Mouse (Mus musculus) spleen, postnatal 36 days (tissue): ENCODE data around the gene 3110001I22Rik.
"Not testable (repeated sequence)": the region's sequence is repeated elsewhere in the genome, so short reads cannot be mapped to it uniquely, and the experiment has no call there.

Source experiments
- DNase-seq, 2 experiments: peaks; one replicate each; pipeline ENCODE4 v3.0.0; 2022; ENCODE audit warnings: low spot score in 2 of 2, mixed read lengths in 1 of 2

The 3110001I22Rik gene

DNA sequence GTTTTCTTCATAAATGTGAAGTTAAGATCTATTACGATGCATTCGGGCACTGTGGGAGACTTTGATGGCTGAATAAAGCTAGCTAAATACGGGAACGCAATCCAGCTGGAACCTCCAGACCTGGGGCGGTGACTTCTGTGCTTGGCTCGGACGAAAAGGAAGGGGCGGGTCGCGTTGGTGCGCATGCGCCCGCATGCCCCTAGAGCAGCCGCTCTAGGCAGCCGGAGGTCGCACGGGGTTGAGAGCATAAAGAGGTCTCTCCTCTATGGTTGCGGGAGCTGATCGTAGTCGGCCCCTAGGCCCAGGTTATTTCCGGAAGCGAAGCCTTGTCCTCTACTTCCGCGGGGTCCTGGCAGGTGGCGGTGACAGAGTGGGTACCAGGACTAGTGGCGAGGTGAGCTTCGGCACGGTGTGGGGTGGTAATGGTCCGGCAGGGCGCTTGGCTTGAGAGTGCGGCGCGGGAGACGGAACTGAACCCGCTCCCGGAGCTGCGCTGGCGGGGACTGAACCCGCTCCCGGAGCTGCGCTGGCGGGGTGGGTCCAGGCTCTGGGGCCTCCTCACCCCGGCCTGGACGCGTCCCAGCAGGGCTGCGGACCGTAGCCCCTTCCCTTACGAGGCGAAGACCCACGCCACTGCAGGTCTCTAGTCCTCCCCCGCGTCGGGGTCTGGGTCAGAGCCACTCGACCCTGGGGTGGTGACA lies at the start of gene 3110001I22Rik, which contains the start of gene Bfar:
Gene 3110001I22Rik, plus strand, starts transcription at position 245 of the 701 bp plus-strand sequence.
Gene Bfar, plus strand, starts transcription at position 174 of the 701 bp plus-strand sequence.
- peak; percentile 92 to 93 for DNase-seq

DNA sequence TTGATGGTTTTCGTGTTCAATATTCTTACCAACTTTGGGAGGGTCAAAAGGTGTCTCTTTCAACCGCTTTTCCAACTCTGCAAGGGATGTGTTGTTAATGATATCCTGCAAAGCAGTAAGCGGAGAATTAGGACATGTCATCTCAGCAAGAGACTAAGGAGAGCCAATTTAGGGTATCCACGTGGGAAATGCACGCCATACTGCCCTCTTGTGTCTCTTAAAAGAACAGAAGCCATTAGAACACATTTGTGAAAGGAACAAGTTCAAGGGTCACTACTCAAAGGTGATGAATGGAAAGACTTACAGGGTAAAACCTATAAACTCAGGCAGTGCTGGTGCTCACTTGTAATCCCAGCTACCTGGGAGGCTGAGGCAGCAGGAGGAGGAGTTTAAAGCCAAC lies 43.4 kb upstream of the 3110001I22Rik start:
- DNase-seq: no peak

DNA sequence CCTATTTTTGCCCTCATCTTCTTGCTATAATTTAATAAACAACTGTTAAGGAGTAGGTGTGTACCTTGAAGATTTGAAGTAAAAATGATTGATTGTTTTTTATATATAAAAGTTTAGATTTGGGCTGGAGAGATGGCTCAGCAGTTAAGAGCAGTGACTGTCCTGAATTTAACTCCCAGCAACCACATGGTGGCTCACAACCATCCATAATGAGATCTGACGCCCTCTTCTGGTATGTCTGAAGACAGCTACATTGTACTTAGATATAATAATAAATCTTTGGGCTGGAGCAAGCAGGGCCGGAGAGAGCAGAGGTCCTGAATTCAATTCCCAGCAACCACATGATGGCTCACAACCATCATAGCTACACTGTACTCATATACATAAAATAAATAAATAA lies 33.5 kb upstream of the 3110001I22Rik start:
- not testable (repeated sequence) for DNase-seq

DNA sequence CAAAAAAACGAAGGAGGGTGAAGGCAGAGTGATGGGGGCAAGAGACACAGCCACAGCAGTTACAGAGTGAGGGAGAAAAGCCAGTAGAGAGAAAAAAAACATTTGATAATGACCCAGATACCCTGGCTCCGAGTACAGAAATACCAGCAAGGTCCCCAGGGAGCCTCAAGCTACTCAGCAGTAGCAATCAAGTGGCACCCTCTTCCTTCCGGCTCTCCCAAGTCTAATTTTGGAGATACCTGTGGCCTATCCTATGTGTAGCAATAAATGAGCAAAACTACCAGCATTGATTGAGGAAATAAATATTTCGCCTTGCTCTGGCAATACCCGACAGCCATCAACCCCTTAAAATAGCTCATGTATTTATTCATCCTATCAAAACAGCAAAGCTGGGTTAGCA lies 32.2 kb upstream of the 3110001I22Rik start:
- DNase-seq: peak; percentile 49

DNA sequence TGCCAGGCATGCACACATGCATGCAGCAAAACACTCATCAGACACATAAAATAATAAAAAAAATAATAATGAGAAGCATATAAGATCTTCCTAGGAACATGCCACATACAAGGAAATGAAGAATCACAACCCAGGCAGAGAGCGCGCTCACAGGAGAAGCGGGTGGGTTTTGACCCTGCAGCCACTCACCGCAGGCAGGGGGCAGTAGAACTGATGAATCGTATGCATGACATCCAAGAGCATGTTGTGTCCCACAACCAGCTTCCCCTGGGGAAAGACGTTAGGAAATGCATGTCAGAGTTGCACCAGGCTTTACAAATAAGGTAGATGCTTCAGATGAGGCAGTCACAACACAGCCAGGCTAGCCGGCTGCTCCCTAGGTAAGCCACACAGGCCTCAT lies 31.7 kb upstream of the 3110001I22Rik start:
- peak; percentile 21 to 22 for DNase-seq

DNA sequence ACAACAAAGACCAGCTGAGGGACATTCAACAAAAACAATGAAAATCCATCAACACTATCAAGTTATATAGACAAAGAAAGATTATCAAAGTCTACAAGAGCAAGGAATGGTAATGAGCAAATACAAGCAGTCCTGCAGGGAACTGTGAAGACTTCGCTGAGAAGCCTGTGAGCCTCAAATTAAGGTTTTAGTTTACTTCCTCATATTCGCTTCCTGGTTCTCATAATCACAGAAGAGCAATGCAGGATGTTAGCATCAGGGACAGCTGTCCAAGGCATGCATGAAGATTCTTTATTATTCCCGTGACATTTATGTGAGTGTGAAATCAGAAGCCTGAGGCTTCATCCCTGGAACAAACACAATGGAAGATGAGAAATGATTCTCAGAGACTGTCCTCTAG lies 27.3 kb upstream of the 3110001I22Rik start:
- no peak for DNase-seq

DNA sequence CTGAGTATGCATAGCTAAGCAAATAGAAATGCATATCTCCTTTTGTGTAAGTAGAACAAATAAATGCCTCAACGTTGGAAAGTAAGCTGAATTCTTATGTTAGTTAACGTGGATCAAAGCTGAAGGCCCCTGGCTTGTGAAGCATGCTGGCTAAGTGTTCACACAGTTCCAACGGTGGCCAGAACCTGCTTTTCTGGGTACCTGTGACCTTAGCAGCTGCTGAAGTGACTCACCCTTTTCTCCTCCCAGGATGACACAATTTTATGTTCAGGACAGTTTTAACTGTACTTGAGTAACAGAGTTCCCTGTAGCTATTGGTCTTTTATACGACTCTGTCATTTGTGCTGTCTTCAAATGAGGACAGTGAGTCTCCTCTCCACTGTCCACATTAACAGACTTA lies 25.8 kb upstream of the 3110001I22Rik start:
- no peak for DNase-seq

DNA sequence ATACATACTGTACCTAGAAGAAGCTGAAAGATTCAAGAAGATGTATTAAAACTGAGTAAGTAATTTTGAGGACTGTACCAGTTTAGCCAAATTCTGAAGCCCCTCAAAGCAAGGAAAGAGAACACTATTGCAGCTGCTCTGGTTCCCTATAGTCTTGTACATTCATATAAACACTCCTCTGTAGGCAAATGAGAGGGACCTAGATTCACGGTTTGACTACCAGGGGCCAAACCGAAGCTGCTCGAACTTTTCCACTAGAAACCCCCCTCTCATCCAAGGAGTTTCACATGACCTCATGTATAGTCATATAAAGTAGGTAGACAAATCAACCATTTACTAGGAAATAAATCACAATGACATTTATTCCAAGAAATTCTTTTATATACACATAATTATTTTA lies 12.8 kb upstream of the 3110001I22Rik start:
- no peak for DNase-seq

DNA sequence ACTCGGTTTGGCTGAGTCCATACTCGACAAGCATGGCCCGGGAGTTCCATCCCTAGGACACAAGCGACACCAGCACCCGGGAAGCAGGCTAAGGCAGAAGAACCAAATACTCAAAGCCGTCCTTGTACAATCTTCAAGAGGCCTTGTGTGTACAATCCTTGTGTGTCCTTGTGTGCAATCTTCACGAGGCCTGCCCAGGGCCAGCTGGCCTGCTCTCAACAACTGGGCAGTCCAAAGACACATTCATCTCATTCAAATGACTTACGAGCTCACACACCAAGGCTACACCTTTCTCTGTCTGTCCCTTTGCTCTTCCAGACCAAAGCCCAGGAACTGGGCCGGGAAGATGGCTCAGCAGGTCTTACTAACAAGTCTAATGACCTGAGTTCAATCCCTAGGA lies 11.0 kb upstream of the 3110001I22Rik start:
- no peak for DNase-seq

DNA sequence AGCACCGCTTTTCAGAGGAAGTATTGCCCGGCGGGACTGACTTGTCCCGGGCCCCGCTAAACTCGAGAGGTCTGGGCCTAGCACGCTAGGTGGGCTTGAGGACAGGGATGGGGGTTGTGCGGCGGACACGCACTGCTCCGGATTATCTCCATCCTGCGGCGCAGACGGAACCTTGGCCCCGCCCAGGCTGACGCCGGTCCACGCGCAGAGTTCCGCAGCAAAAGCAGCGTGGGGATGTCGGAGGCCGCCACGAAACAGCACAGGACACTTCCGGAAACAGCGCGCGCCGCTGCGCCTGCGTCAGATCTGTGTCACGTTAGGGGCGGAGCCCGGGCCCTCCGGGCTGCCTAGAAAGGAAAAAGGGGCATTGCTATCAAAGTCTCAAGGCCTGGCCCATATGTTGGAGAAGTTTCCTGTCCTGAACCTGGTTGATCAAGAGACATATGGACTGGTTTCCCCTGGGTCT lies 3.8 kb upstream of the 3110001I22Rik start, which contains the start of gene Parn:
Gene Parn, minus strand, starts transcription at position 293 of the 466 bp plus-strand sequence.
- DNase-seq: peak; percentile 94 to 95

DNA sequence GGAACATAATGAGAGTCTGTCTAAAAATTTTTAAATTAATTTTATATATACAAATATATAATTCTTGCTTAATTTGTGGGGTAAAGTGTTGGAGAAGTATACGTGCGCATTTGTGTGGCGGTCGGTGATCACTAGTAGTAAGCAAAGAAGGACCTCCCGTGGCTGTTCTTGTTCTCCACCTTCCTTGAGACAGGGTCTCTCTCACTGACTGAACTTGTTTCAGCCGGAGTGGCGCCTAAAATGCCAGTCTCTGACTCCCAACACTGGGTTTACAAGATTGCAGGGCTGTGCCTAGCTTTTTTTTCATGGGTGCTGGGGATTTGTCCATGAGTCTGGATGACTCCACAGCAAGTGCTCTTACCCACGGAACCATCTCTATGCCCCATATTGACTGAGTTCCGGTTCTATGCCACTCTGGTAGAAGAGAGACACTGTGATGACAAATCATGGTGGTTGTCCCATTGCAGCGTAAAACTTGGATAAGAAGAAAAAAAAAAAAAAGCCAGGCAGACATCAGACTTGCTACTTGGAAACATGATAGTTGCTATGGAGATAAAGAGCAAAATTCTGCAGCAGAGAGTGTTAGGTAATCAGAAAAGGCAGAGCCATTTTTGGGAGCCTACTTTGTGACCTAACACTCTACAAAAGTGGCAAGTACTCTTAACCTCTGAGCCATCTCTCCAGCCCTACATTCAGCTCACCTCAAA lies 3.2 kb upstream of the 3110001I22Rik start:
- DNase-seq: peak in 1 of 2 experiments; percentile 6

DNA sequence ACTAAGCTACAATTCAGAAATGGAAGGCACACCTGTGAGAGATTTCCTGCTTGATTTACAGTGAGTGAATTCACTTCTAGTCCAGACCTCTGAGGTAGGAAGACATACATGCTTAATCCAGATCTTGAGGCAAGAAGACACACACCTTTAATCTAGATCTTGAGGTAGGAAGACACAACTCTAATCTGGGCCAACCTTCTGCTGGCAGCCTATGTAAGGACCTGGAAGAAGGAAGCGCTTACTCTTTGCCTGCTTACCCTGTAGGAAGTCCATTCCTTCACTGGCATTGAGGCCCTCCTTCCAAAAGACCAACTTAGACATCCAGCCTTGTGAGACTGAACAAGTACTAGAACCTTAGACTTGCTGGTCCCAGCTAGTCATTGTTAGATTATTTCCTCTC lies 2.4 kb upstream of the 3110001I22Rik start:
- DNase-seq: no peak

DNA sequence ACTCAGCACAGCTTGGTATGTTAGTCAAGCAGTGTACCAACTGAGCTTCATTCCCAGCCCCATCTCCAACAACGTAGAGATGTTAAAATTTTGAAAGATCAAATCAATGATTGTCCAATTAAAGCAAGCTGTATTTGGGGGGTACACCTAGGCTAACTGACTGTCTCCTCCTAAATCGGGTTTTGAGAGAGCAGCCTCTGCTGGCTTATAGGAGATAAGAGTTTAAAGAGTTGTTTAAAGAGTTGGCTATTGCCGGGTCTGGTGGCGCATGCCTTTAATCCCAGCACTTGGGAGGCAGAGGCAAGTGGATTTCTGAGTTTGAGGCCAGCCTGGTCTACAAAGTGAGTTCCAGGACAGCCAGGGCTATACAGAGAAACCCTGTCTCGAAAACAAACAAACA lies 833 bp upstream of the 3110001I22Rik start:
- not testable (repeated sequence) for DNase-seq

DNA sequence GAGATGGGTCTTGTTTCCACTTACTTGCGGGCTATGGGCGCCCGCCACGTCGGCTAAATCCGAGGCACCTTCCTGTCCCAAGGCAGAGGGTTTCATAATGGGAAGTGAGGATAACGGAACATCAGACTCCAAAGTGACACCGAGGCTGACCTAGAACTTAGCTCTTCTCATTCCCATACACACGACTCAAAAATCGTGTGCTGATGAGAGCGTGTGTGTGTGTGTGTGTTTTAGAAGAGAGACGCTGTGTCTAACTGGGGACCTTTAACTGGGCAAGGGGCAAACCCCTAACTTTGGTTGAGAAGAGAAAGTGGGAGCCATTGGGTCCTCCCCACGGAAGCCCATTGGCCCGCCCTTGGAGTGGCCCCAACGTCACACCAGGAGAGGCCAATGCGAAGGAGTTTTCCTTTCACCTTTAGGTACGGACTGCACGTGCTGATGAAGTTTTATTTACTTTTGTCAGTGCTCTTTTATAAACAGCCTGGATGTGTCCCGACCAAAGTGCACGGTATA lies 713 bp downstream of the 3110001I22Rik start:
- peak; percentile 64 to 73 for DNase-seq

DNA sequence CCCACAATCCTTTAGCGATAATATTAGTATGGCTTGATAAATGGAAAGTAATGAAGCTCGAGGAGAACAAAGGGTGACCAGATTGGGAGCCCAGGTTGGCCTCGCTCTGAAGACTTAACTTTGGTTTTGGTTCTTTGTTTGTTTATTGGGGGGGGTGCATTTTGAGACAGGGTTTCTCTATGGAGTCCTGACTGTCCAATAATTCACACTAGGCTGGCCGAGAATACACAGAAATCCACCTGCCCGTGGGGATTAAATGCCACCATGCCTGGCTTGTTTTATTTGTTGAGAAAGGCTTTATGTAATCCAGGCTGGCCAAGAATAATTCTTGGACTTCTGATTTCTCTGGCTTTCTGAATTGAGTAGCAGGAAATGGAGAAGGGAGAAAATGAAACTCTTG lies 1.4 kb downstream of the 3110001I22Rik start:
- no peak for DNase-seq

DNA sequence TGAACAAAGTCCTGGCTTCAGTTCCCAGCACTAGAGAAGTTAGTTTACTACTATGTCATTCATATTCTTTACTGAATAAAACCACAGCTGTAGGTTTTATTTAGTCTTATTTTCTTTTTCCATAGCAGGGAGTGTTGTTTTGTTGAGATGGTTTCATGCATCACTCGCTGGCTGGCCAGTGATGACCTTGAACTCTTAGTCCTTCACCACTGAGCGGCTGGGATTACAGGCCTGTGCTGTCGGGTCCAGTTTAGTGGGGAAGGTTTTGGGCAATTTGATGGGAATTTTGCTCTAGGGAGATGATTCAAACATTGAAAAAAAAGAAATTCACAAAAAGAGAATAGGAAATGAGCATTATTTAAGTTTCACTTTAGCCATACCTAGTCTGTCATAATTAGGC lies 2.8 kb downstream of the 3110001I22Rik start:
- DNase-seq: no peak

DNA sequence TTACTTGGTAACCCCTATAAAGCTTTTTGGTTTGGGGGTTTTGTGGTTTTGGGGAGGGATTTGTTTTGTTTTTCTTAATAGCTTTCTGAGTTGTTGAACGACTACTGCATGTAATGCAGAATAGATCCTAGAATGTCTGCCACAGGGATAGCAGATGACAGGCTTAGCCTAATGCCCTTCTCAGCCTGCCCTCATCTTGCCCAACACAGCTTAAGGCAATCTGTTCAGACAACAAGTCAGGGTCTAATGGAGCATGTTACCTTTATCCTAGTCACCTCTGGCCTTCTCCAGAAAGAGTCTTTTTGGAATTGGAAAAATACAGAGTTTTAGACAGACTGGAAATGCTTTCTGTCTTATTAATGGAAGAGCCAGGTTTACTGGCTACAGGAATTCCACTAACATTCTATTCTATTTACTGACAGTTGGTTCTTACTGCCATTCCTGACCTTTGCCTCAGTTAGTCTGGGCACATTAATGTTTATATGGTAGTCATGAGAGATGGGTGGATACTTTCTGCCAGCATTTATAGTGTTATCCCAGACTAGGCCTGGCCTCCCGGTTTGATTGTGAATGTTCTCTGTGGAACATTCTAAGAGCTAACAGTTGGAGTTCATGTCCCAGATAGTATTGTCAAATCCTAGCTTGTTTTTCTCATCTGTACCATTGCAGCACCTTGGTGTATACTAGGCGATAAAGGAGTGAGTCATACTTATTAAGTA lies 7.0 kb downstream of the 3110001I22Rik start:
- no peak for DNase-seq

DNA sequence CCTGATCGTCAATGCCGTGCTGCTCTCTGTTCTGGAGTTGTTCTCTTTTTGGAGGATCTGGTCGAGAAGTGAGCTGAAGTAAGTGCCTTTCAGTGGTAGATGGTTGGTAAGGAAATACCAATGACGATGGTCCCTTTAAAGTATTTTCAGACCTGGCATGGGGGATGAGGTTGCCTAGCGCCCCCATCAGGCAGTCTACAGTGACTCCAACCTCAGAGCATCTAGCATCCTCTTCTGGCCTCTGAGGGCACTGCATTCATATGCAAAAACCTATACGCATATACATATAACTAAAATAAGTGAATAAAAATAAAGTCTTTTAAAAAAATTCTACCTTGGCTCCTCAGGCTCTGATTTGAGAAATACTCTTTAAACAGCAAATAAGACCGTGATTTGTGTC lies 27.3 kb downstream of the 3110001I22Rik start:
- no peak for DNase-seq

DNA sequence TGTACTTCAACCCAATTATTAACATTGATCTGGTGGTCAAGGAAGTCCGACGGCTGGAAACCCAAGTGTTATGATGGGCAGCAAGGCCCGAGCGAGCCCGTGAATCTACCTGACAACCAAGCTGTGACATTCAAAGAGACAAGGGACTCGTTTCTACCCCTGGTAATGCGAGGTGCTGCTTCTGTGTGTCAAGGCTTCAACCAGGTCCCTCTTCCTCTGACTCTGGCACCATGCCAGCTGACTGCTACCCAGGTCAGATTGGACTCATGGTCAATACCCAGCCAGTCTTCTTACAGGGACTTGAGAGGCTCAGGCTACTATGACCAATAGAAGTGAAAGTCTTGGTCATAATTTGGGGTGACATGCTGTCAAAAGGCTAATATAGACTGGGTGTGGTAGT lies 30.5 kb downstream of the 3110001I22Rik start:
- no peak for DNase-seq

DNA sequence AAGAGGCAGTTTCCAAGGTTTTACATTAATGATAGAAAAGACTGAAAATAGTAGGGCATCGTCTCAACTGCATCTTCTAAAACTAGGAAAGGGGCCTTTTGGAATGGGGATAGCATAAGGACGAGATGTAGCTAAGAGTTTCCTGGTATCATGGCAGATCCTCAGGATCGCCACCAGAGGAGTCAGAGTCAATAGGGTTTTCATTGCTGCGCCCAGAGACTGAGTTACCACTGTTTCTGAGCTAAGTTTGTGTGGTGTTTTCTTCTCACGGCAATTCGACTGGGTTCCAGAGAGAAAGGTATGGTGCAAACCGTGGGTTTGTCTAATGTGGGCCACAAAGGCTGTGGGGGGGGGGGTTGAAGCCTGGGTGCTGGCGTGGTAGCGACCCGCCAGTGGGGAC lies 32.9 kb downstream of the 3110001I22Rik start:
- DNase-seq: no peak

DNA sequence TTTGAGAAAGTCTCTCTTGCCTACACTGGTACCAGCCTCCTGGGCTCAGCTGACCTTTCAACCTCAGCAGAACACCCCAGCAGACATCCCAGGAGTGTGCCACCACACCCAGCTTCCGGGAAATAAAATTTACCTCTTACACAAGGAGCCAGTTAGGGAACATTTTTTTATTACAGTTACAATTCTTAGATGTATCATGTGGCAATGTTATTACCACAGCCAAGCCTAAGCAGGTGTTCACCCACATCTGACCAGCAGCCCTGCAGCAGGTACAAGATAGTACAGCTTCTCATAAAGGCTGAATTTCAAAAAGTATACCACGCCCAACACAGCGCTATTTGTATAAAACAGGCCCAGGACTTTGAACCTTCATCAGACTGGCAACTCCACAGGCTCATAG lies 43.2 kb downstream of the 3110001I22Rik start:
- DNase-seq: no peak
